In genomic region chr2:31097276-31097675, GRCm38 (mm10) we compare ENCODE assay signal across 32 mouse cellular contexts.
"Had no signal": no experiment of that assay in that cellular context is flagged by ENCODE, and none has a peak within 500 bp of the region (broad histone marks: within the 10 kb centered on the region; RNA-seq: fewer than 3 reads in every experiment).

No protein-coding gene starts in this region.

- H3K9me3 ChIP-seq: limb, embryonic 10.5 days; limb, embryonic 12.5 days; limb, embryonic 15.5 days; liver, embryonic 12.5 days; liver, embryonic 13.5 days; liver, embryonic 15.5 days; lung, embryonic 15.5 days; midbrain, embryonic 10.5 days; midbrain, embryonic 12.5 days; midbrain, embryonic 13.5 days; midbrain, embryonic 15.5 days; neural tube, embryonic 12.5 days had no signal

- H3K4me3 ChIP-seq: limb, embryonic 10.5 days; limb, embryonic 12.5 days; limb, embryonic 13.5 days; limb, embryonic 15.5 days; liver, embryonic 12.5 days; liver, embryonic 13.5 days; liver, embryonic 15.5 days; lung, embryonic 15.5 days; megakaryocyte, embryonic 14.5 days; midbrain, embryonic 10.5 days; midbrain, embryonic 12.5 days; midbrain, embryonic 13.5 days; midbrain, embryonic 15.5 days; myocyte; neural tube, embryonic 12.5 days had no signal

- DNase-seq: left cerebral cortex, postnatal 4 days; liver; liver, embryonic 13.5 days; liver, postnatal 0 days; lung, adult 18-20 months; lung, adult 2 months; lung, embryonic 14.5 days; lung, postnatal 10 days; lung, postnatal 14 days; lung, postnatal 36 days; lung, postnatal 4 days; midbrain, embryonic 14.5 days had no signal

- H3K27ac ChIP-seq: limb, embryonic 10.5 days; limb, embryonic 12.5 days; limb, embryonic 13.5 days; limb, embryonic 15.5 days; liver, embryonic 12.5 days; liver, embryonic 13.5 days; liver, embryonic 14.5 days; liver, embryonic 15.5 days; lung, embryonic 15.5 days; macrophage; midbrain, embryonic 10.5 days; midbrain, embryonic 12.5 days; midbrain, embryonic 13.5 days; midbrain, embryonic 15.5 days; neural tube, embryonic 12.5 days had no signal

- H3K9ac ChIP-seq: limb, embryonic 12.5 days; limb, embryonic 13.5 days; limb, embryonic 15.5 days; liver, embryonic 12.5 days; liver, embryonic 13.5 days; liver, embryonic 14.5 days; liver, embryonic 15.5 days; liver, postnatal 0 days; lung, embryonic 14.5 days; lung, embryonic 15.5 days; midbrain, embryonic 12.5 days; midbrain, embryonic 13.5 days; midbrain, embryonic 15.5 days; neural tube, embryonic 12.5 days had no signal

- ATAC-seq: liver, embryonic 12.5 days; liver, postnatal 0 days; lung, postnatal 0 days; midbrain, embryonic 13.5 days; midbrain, embryonic 15.5 days; midbrain, embryonic 16.5 days had no signal

- H3K4me2 ChIP-seq: limb, embryonic 12.5 days; limb, embryonic 13.5 days; limb, embryonic 15.5 days; liver, embryonic 11.5 days; liver, embryonic 12.5 days; liver, embryonic 13.5 days; liver, embryonic 15.5 days; lung, embryonic 14.5 days; lung, embryonic 15.5 days; midbrain, embryonic 11.5 days; midbrain, embryonic 12.5 days; midbrain, embryonic 13.5 days; midbrain, embryonic 15.5 days; neural tube, embryonic 12.5 days had no signal

- H3K36me3 ChIP-seq: lung, embryonic 15.5 days; midbrain, embryonic 15.5 days had no signal

- H3K4me1 ChIP-seq: limb, embryonic 15.5 days; midbrain, embryonic 12.5 days; midbrain, embryonic 15.5 days; neural tube, embryonic 12.5 days had no signal

- H3K27me3 ChIP-seq: limb, embryonic 12.5 days; limb, embryonic 13.5 days; limb, embryonic 15.5 days; liver, embryonic 12.5 days; liver, embryonic 13.5 days; liver, embryonic 15.5 days; lung, embryonic 15.5 days; megakaryocyte, embryonic 14.5 days; midbrain, embryonic 12.5 days; midbrain, embryonic 13.5 days; midbrain, embryonic 15.5 days; neural tube, embryonic 12.5 days had no signal
